Mouse (Mus musculus) forebrain, embryonic 14.5 days (tissue): ENCODE results near the gene Smtn. TPM values are rescaled to one million over a fixed set of nuclear protein-coding genes. Genes with fewer than 3 reads are reported as not detected.
A peak's percentile ranks its signal among the peaks of the same experiment; 100 is the strongest.

ENCODE experiments used
- ATAC-seq: fragments of 200-750 bp; cut with Nextera tagmentation; 2 replicates; pipeline ENCODE4 v1.8.0; 2017; ENCODE audit warnings: mild to moderate bottlenecking, moderate library complexity
- DNase-seq: peaks from one replicate; pipeline ENCODE4 v3.0.0-alpha.2; 2015; ENCODE audit warnings: low spot score
- H3K27ac ChIP-seq: fragments of 300-500 bp; sonication (generic); 2 replicates; pipeline ENCODE4 v1.5.1; 2014; ENCODE audit warnings: low read depth, mild to moderate bottlenecking, control low read depth, low read length, moderate library complexity
- H3K27me3 ChIP-seq: fragments of 300-500 bp; sonication (generic); replicated peaks from 2 replicates; pipeline ENCODE4 v1.6.1; 2014; ENCODE audit warnings: low read length, control low read depth, mixed read lengths; ENCODE audit not compliant: control insufficient read depth, insufficient read depth
- H3K36me3 ChIP-seq: fragments of 300-500 bp; sonication (generic); 2 replicates; pipeline ENCODE4 v1.6.1; 2014; ENCODE audit warnings: low read length, control low read depth; ENCODE audit not compliant: control insufficient read depth, insufficient read depth
- H3K4me1 ChIP-seq: fragments of 300-500 bp; sonication (generic); 2 replicates; pipeline ENCODE4 v1.6.1; 2014; ENCODE audit warnings: antibody characterized with exemption, low read length, control low read depth; ENCODE audit not compliant: control insufficient read depth, insufficient read depth
- H3K4me2 ChIP-seq: fragments of 300-500 bp; sonication (generic); 2 replicates; pipeline ENCODE4 v1.6.1; 2014; ENCODE audit warnings: mild to moderate bottlenecking, control low read depth, low read length
- H3K4me3 ChIP-seq: fragments of 300-500 bp; sonication (generic); 2 replicates; pipeline ENCODE4 v1.5.1; 2014; ENCODE audit warnings: low read depth, low read length, control low read depth
- H3K9ac ChIP-seq: fragments of 300-500 bp; sonication (generic); 2 replicates; pipeline ENCODE4 v1.6.1; 2014; ENCODE audit warnings: mild to moderate bottlenecking, low read length, control low read depth, moderate library complexity
- H3K9me3 ChIP-seq: fragments of 300-500 bp; sonication (generic); replicated peaks from 2 replicates; pipeline ENCODE4 v1.6.1; 2016; ENCODE audit warnings: low read length, control low read depth, mixed read lengths; ENCODE audit not compliant: control insufficient read depth
- WGBS: fragments of 180-500 bp; shearing (Covaris S2); extraction: QIAGEN DNeasy Blood & Tissue Kit; methylation state at CpG from one replicate; pipeline ENCODE4 v1.1.7; 2014; 5-methylcytosine and 5-hydroxymethylcytosine counted together
- polyA plus RNA-seq: library from polyadenylated mRNA; unstranded; fragments of >200 nt; fragmentation: Nextera tagmentation; extraction: Ambion mirVana; gene quantifications from 2 replicates; pipeline ENCODE4 v1.2.1, GENCODE M21; 2014

The Smtn gene
- polyA plus RNA-seq, 1 experiment from 2014 or later: 11.6 TPM

DNA sequence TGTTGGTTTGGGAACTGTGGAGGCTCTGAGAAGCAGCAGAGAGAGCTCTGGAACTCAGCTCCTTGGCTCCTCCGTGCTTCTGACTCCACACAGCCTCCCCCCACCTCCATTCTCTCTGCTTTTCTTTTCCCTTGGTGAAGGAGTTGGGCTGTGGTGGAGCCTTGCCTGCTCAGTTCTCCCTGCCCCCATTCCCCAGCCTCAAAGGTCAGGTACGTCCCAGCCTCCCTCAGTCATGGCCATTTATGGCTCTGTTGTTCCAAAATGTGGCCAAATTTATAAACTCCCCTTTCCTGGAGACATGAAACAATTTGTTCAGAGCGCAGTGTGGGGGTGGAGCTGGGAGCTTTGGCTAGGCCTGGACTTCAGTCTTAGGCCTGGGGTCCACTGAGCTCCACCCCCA lies 34.8 kb upstream of the Smtn start:
- no peak overlapping the region for H3K4me3 ChIP-seq
- no peak overlapping the region for H3K27ac ChIP-seq
- H3K4me1 ChIP-seq: no peaks in the 10 kb centered on the region
- WGBS: 57% methylated on average over 3 of the region's 3 CpGs
- no peak overlapping the region for H3K4me2 ChIP-seq
- DNase-seq (no peak), ATAC-seq (no peak)
- no peaks in the 10 kb centered on the region for H3K9me3 ChIP-seq
- no peaks in the 10 kb centered on the region for H3K36me3 ChIP-seq
- H3K27me3 ChIP-seq: no peaks in the 10 kb centered on the region
- H3K9ac ChIP-seq: no peak overlapping the region

DNA sequence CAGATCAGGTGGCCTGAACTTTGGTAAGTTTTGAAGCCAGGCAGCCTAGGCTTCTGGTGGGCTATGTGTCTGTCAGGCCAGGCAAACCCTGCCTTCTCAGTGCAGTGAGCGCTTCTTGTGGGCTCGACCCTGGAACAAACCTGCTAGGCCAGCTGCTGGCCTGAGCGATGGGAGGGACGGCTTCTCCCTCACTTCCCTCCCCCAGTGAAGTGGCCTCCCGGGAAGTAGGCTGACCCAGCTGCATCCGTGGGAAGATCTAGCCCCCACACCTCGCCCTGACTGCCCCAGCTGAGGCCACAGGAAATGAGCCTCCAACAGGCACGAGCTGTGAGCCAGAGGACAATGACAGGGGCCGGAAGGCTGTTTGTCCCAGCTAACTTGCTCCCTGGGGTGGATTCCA lies 32.7 kb upstream of the Smtn start:
- Histone ChIP-seq H3K9ac (no peak overlapping the region), H3K4me2 (no peak overlapping the region), H3K36me3 (no peaks in the 10 kb centered on the region), H3K4me3 (no peak overlapping the region), H3K27ac (no peak overlapping the region), H3K9me3 (no peaks in the 10 kb centered on the region), H3K4me1 (no peaks in the 10 kb centered on the region), H3K27me3 (no peaks in the 10 kb centered on the region)
- WGBS: 21% methylated on average over 9 of the region's 9 CpGs
- ATAC-seq: no peak
- peak; percentile 12 for DNase-seq

DNA sequence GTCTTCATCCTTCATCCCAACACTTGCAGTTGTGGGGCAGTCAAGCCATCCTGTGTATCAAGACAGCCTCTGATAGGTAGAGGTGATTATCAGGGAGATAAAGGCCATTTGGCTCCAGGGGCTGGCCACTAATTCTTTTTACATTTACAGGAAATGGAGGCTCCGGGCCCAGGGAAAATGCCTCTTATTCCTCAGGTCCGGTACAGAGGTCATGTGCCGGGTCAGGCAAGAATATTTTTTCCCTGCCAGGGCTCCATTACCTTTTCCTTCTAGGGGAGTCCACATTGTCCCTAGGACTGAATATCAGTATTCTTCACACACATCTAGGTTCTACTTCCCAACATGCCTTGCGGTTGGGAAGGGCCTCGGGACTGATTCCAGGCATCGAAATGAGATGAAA lies 31.8 kb upstream of the Smtn start:
- Histone ChIP-seq H3K27ac (no peak overlapping the region), H3K4me3 (no peak overlapping the region), H3K4me2 (no peak overlapping the region), H3K9me3 (no peaks in the 10 kb centered on the region), H3K4me1 (no peaks in the 10 kb centered on the region), H3K27me3 (no peaks in the 10 kb centered on the region), H3K9ac (no peak overlapping the region), H3K36me3 (no peaks in the 10 kb centered on the region)
- WGBS: 94% methylated on average over 6 of the region's 6 CpGs
- no peak for ATAC-seq
- DNase-seq: no peak

DNA sequence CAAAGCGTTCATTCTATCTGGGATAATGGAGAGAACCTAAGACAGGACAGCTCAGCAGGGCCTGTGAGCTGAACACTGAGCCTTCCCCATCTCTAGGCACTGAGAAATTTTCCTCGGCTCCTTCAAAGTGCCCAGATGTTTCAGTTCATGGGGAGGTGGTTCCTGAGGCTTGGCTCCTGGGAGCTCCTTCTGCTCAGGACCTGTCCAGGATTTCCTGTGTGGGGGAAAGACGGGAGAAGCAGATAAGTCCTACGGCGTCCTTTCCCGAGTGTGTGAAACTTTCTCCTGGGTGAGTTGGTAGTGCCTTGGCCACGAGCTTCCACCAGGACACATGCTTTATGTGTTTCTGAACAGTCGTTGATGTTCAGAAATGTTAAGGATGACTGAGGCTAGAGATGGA lies 29.9 kb upstream of the Smtn start:
- H3K4me1 ChIP-seq: no peaks in the 10 kb centered on the region
- no peak overlapping the region for H3K4me3 ChIP-seq
- no peaks in the 10 kb centered on the region for H3K36me3 ChIP-seq
- DNase-seq: no peak
- H3K27ac ChIP-seq: no peak overlapping the region
- no peaks in the 10 kb centered on the region for H3K9me3 ChIP-seq
- no peak overlapping the region for H3K4me2 ChIP-seq
- no peaks in the 10 kb centered on the region for H3K27me3 ChIP-seq
- no peak overlapping the region for H3K9ac ChIP-seq
- no peak for ATAC-seq
- WGBS: 91% methylated on average over 8 of the region's 8 CpGs

DNA sequence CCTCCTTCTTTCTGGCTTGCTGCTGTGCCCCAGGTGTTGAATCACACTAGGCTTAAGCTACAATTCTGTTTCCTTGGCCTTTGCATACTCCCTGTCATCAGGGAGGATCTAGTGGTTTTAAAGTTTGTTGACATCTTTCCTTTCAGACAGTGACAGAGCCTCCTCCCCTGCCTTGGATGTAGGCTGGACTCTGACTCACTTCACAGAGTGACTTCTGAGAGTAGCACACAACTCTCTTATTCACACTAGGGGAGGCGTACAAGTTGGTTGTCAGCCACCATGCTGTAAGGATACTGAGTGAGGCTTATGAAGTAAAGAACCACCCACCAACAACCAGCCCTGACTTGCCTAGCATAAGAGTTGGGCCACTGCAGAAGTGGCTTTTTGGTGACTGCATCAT lies 27.5 kb upstream of the Smtn start:
- ATAC-seq (no peak), DNase-seq (no peak)
- H3K9ac ChIP-seq: no peak overlapping the region
- H3K4me2 ChIP-seq: no peak overlapping the region
- WGBS: 92% methylated on average over 1 of the region's 1 CpGs
- no peak overlapping the region for H3K27ac ChIP-seq
- H3K4me3 ChIP-seq: no peak overlapping the region
- no peaks in the 10 kb centered on the region for H3K36me3 ChIP-seq
- no peaks in the 10 kb centered on the region for H3K4me1 ChIP-seq
- no peaks in the 10 kb centered on the region for H3K9me3 ChIP-seq
- no peaks in the 10 kb centered on the region for H3K27me3 ChIP-seq

DNA sequence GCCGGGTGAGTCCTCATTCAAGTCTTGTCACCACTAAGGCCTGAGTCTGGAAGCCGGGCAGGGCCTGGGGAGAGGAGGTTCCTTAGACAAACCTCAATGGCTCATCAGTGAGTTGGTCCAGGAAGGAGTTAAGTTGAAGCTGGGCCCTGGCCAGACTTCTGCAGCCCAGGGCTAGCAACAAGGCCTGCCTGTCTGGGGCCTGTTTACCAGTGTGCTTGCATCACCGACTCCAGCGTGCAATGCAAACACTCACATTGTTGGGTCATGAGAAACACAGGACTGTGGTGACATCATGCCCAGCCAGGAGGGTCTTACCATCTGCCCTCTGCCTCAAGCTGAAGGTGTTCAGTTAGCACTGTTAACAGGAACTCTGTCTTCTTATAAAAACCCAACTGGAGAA lies 25.6 kb upstream of the Smtn start:
- Histone ChIP-seq H3K27me3 (no peaks in the 10 kb centered on the region), H3K36me3 (no peaks in the 10 kb centered on the region), H3K4me2 (no peak overlapping the region), H3K4me1 (no peaks in the 10 kb centered on the region), H3K27ac (no peak overlapping the region), H3K4me3 (no peak overlapping the region), H3K9ac (no peak overlapping the region), H3K9me3 (no peaks in the 10 kb centered on the region)
- ATAC-seq (no peak), DNase-seq (no peak)
- 77% methylated on average over 4 of the region's 4 CpGs for WGBS

DNA sequence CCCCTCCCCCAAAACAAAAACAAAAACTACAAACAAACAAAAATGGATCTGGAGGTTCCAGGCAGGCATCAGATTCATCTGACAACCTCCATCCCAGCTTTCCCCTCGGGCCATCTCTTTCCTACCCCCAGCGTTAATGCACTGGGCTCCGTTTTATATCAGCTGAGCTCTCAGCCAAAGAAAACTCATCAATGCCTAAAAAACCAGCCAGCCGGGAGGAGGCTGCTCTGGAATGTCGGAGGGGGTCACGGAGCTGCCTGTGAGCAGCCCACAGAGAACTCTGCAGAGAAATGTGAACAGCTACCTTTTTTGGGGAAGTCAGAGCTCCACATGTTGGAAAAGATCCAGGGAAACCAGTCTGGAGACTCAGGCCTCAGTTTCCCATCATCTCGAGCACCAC lies 24.0 kb upstream of the Smtn start:
- Histone ChIP-seq H3K27me3 (no peaks in the 10 kb centered on the region), H3K27ac (no peak overlapping the region), H3K9me3 (no peaks in the 10 kb centered on the region), H3K4me2 (no peak overlapping the region), H3K36me3 (no peaks in the 10 kb centered on the region), H3K4me3 (no peak overlapping the region), H3K4me1 (no peaks in the 10 kb centered on the region), H3K9ac (no peak overlapping the region)
- ATAC-seq: no peak
- no peak for DNase-seq
- 65% methylated on average over 7 of the region's 7 CpGs for WGBS

DNA sequence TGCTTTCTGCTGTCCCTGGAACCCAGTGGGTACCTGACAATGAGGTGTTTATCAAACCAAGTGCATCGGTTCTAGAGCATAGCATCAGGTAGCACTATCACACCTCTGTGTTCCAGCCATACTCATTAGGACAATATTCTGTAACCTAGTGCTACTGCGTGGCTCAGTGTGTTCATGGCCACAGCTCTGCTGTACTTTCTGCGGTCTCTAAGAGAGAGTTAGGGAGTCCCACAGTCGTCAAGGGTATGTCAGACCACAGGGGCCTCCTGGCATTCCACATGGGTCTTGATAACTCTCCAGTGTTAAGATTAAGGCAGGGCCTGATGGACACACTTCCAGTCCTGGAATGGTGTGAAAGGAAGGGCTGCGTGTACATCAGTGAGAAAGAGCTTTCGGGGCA lies 23.4 kb upstream of the Smtn start:
- no peaks in the 10 kb centered on the region for H3K27me3 ChIP-seq

DNA sequence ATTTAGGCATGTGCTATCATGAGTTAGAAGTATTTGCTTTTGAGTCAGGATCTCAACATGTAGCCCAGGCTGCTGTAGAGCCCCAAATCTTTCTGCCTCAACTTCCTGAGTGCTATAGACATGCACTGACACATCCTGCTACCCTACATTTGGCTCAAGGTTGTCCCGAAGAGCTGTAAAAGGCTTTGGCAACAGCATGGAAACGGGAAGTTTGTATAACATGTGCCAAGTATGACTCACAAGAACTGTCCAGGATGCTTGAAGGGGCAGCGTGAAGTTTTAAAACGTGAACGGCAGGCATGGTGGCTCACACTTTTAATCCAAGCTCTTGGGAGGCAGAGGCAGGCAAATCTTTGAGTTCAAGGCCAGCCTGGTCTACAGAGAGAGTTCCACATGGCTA lies 19.8 kb upstream of the Smtn start:
- Histone ChIP-seq H3K27me3 (no peaks in the 10 kb centered on the region), H3K4me2 (no peak overlapping the region), H3K36me3 (no peaks in the 10 kb centered on the region), H3K9me3 (no peaks in the 10 kb centered on the region), H3K4me3 (no peak overlapping the region), H3K9ac (no peak overlapping the region), H3K4me1 (no peaks in the 10 kb centered on the region), H3K27ac (no peak overlapping the region)
- DNase-seq (no peak), ATAC-seq (no peak)
- WGBS: 81% methylated on average over 5 of the region's 5 CpGs

More for the DNA sequence above, 23.4 kb upstream of the Smtn start:
- Histone ChIP-seq H3K4me2 (no peak overlapping the region), H3K4me3 (no peak overlapping the region), H3K4me1 (no peaks in the 10 kb centered on the region), H3K27ac (no peak overlapping the region), H3K36me3 (no peaks in the 10 kb centered on the region), H3K9ac (no peak overlapping the region), H3K9me3 (no peaks in the 10 kb centered on the region)
- DNase-seq: no peak
- no peak for ATAC-seq
- 89% methylated on average over 6 of the region's 6 CpGs for WGBS

DNA sequence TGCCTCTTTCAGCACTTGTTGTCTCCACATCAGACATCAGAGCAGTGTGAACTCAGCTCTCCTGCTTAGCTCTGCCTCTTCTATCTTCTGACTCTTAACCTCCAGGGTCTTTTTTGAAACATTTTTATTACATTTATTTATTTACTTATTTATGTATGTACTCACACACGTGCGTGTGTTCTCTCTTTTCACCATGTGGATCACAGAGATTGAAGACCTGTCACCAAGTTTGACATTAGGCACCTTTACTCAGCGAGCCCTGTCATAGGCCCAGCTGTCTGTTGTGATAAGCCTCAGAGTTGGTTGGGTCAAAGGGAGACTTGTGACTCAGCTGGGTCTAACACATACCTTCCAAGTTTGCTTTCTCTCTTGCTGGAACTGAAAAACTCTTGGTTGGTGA lies 17.4 kb upstream of the Smtn start:
- H3K9me3 ChIP-seq: no peaks in the 10 kb centered on the region
- ATAC-seq (no peak), DNase-seq (no peak)
- no peak overlapping the region for H3K4me2 ChIP-seq
- H3K4me3 ChIP-seq: no peak overlapping the region
- no peak overlapping the region for H3K27ac ChIP-seq
- no peaks in the 10 kb centered on the region for H3K27me3 ChIP-seq
- 85% methylated on average over 3 of the region's 3 CpGs for WGBS
- no peaks in the 10 kb centered on the region for H3K36me3 ChIP-seq
- no peak overlapping the region for H3K9ac ChIP-seq
- no peaks in the 10 kb centered on the region for H3K4me1 ChIP-seq
